Mouse (Mus musculus) lung, embryonic 15.5 days (tissue): ENCODE results near the gene Ccdc121. TPM values are rescaled to one million over a fixed set of nuclear protein-coding genes. Genes with fewer than 3 reads are reported as not detected.

Experiments
- ATAC-seq: fragments of 200-750 bp; cut with Nextera tagmentation; 2 replicates; pipeline ENCODE4 v1.8.0; 2017; ENCODE audit warnings: moderate number of reproducible peaks, borderline replicate concordance; ENCODE audit not compliant: low FRiP score, low TSS enrichment; ENCODE audit errors: extremely low read depth
- H3K27ac ChIP-seq: fragments of 300-500 bp; sonication (generic); 2 replicates; pipeline ENCODE4 v1.5.1; 2015; ENCODE audit warnings: moderate library complexity, mild to moderate bottlenecking, inconsistent platforms
- H3K27me3 ChIP-seq: fragments of 300-500 bp; sonication (generic); 2 replicates; pipeline ENCODE4 v1.6.1; 2015; ENCODE audit warnings: inconsistent platforms
- H3K36me3 ChIP-seq: fragments of 300-500 bp; sonication (generic); 2 replicates; pipeline ENCODE4 v1.6.1; 2015; ENCODE audit warnings: inconsistent platforms
- H3K4me1 ChIP-seq: fragments of 300-500 bp; sonication (generic); 2 replicates; pipeline ENCODE4 v1.6.1; 2015; ENCODE audit warnings: inconsistent platforms
- H3K4me2 ChIP-seq: fragments of 300-500 bp; sonication (generic); 2 replicates; pipeline ENCODE4 v1.6.1; 2015; ENCODE audit warnings: inconsistent platforms, mild to moderate bottlenecking, moderate library complexity
- H3K4me3 ChIP-seq: fragments of 300-500 bp; sonication (generic); 2 replicates; pipeline ENCODE4 v1.5.1; 2015; ENCODE audit warnings: mild to moderate bottlenecking, inconsistent platforms
- H3K9ac ChIP-seq: fragments of 300-500 bp; sonication (generic); 2 replicates; pipeline ENCODE4 v1.6.1; 2015; ENCODE audit warnings: inconsistent platforms
- H3K9me3 ChIP-seq: fragments of 300-500 bp; sonication (generic); 2 replicates; pipeline ENCODE4 v1.6.1; 2016; ENCODE audit warnings: inconsistent platforms
- WGBS: fragments of 180-500 bp; shearing (Covaris S2); methylation state at CpG from one replicate; pipeline ENCODE4 v1.1.7; 2015; 5-methylcytosine and 5-hydroxymethylcytosine counted together
- polyA plus RNA-seq: library from polyadenylated mRNA; unstranded; fragments of >200 nt; fragmentation: Nextera tagmentation; extraction: Ambion mirVana; gene quantifications from 2 replicates; pipeline ENCODE4 v1.2.1, GENCODE M21; 2015

The Ccdc121 gene
- polyA plus RNA-seq, result 0.31 and 0.44 TPM in 2 replicates

GRCm38 (mm10) chr1:181511307-181511706 lies at the start of gene Ccdc121:
TSS of gene Ccdc121 (minus strand) at chr1:181511451.
- H3K4me3 ChIP-seq, result no peak within 1 kb of the TSS
- H3K9ac ChIP-seq, result no peak within 1 kb of the TSS
- H3K4me2 ChIP-seq, result no peak within 1 kb of the TSS
- H3K27me3 ChIP-seq, result no peaks in the 10 kb centered on the region
- ATAC-seq, result peak; percentile 25; the same call in 1 of the 2 replicates
- H3K9me3 ChIP-seq, result no peaks in the 10 kb centered on the region
- no peaks in the 10 kb centered on the region for H3K36me3 ChIP-seq
- 38% methylated on average over 4 of the region's 4 CpGs for WGBS
- no peak within 1 kb of the TSS for H3K27ac ChIP-seq
- peaks cover 21% of the 10 kb centered on the region for H3K4me1 ChIP-seq

GRCm38 (mm10) chr1:181560325-181560724 lies 49.1 kb upstream of the Ccdc121 start:
- no peaks in the 10 kb centered on the region for H3K36me3 ChIP-seq
- no peak overlapping the region for H3K4me2 ChIP-seq
- H3K27me3 ChIP-seq, result no peaks in the 10 kb centered on the region
- H3K9ac ChIP-seq, result no peak overlapping the region
- no peaks in the 10 kb centered on the region for H3K4me1 ChIP-seq
- H3K9me3 ChIP-seq, result no peaks in the 10 kb centered on the region
- H3K4me3 ChIP-seq, result no peak overlapping the region
- WGBS, result 73% methylated on average over 6 of the region's 6 CpGs
- no peak overlapping the region for H3K27ac ChIP-seq
- ATAC-seq, result no peak

- Histone ChIP-seq H3K4me3 (no peak overlapping the region), H3K27me3 (no peaks in the 10 kb centered on the region), H3K27ac (no peak overlapping the region), H3K9me3 (no peaks in the 10 kb centered on the region), H3K4me2 (no peak overlapping the region), H3K36me3 (no peaks in the 10 kb centered on the region), H3K4me1 (no peaks in the 10 kb centered on the region), H3K9ac (no peak overlapping the region)
- 73% methylated on average over 10 of the region's 10 CpGs for WGBS
- ATAC-seq, result no peak
Measured at GRCm38 (mm10) chr1:181559655-181560054, 48.4 kb upstream of the Ccdc121 start.

GRCm38 (mm10) chr1:181555475-181555874 lies 44.2 kb upstream of the Ccdc121 start:
- H3K4me3 ChIP-seq, result no peak overlapping the region
- no peaks in the 10 kb centered on the region for H3K36me3 ChIP-seq
- H3K9me3 ChIP-seq, result no peaks in the 10 kb centered on the region
- H3K9ac ChIP-seq, result no peak overlapping the region
- no peak for ATAC-seq
- no peaks in the 10 kb centered on the region for H3K27me3 ChIP-seq
- no peak overlapping the region for H3K4me2 ChIP-seq
- H3K27ac ChIP-seq, result no peak overlapping the region
- WGBS, result 70% methylated on average over 5 of the region's 5 CpGs
- 0 out of 2 replicates have a peak, but pooled peaks cover 7% of the 10 kb centered on the region for H3K4me1 ChIP-seq

GRCm38 (mm10) chr1:181552533-181553410 lies 41.5 kb upstream of the Ccdc121 start:
- no peaks in the 10 kb centered on the region for H3K9me3 ChIP-seq
- no peak overlapping the region for H3K4me3 ChIP-seq
- 0 out of 2 replicates have a peak, but pooled peaks cover 7% of the 10 kb centered on the region for H3K4me1 ChIP-seq
- no peak overlapping the region for H3K4me2 ChIP-seq
- no peak overlapping the region for H3K27ac ChIP-seq
- WGBS, result 32% methylated on average over 10 of the region's 10 CpGs
- H3K9ac ChIP-seq, result no peak overlapping the region
- no peaks in the 10 kb centered on the region for H3K36me3 ChIP-seq
- no peaks in the 10 kb centered on the region for H3K27me3 ChIP-seq
- no peak; the same call in 1 of the 2 replicates for ATAC-seq

GRCm38 (mm10) chr1:181550826-181551225 lies 39.6 kb upstream of the Ccdc121 start:
- Histone ChIP-seq H3K27ac (no peak overlapping the region), H3K9ac (no peak overlapping the region), H3K4me3 (no peak overlapping the region), H3K9me3 (no peaks in the 10 kb centered on the region), H3K4me2 (no peak overlapping the region), H3K36me3 (no peaks in the 10 kb centered on the region), H3K27me3 (no peaks in the 10 kb centered on the region), H3K4me1 (0 out of 2 replicates have a peak, but pooled peaks cover 7% of the 10 kb centered on the region)
- WGBS, result 35% methylated on average over 5 of the region's 5 CpGs
- ATAC-seq, result no peak

- no peak overlapping the region for H3K9ac ChIP-seq
- H3K27me3 ChIP-seq, result no peaks in the 10 kb centered on the region
Measured at GRCm38 (mm10) chr1:181549987-181550386, 38.7 kb upstream of the Ccdc121 start.

GRCm38 (mm10) chr1:181545044-181545772 lies 34.0 kb upstream of the Ccdc121 start:
- no peaks in the 10 kb centered on the region for H3K9me3 ChIP-seq
- H3K4me2 ChIP-seq, result peak overlapping the region; percentile 40
- no peak overlapping the region for H3K4me3 ChIP-seq
- no peaks in the 10 kb centered on the region; the same call in 1 of the 2 replicates for H3K27me3 ChIP-seq
- peaks cover 8% of the 10 kb centered on the region for H3K4me1 ChIP-seq
- peak; percentile 43; the same call in 1 of the 2 replicates for ATAC-seq
- H3K27ac ChIP-seq, result no peak overlapping the region
- no peaks in the 10 kb centered on the region for H3K36me3 ChIP-seq
- H3K9ac ChIP-seq, result no peak overlapping the region
- WGBS, result 17% methylated on average over 23 of the region's 23 CpGs

More at GRCm38 (mm10) chr1:181549987-181550386, 38.7 kb upstream of the Ccdc121 start:
- H3K4me2 ChIP-seq, result no peak overlapping the region
- no peak overlapping the region for H3K4me3 ChIP-seq
- H3K36me3 ChIP-seq, result no peaks in the 10 kb centered on the region
- H3K9me3 ChIP-seq, result no peaks in the 10 kb centered on the region
- no peak for ATAC-seq
- 80% methylated on average over 8 of the region's 8 CpGs for WGBS
- 0 out of 2 replicates have a peak, but pooled peaks cover 7% of the 10 kb centered on the region for H3K4me1 ChIP-seq
- H3K27ac ChIP-seq, result no peak overlapping the region

- H3K4me2 ChIP-seq, result no peak overlapping the region
- no peak overlapping the region for H3K9ac ChIP-seq
- WGBS, result 69% methylated on average over 5 of the region's 5 CpGs
- H3K9me3 ChIP-seq, result no peaks in the 10 kb centered on the region
- peaks cover 13% of the 10 kb centered on the region for H3K4me1 ChIP-seq
- no peaks in the 10 kb centered on the region for H3K36me3 ChIP-seq
- no peak overlapping the region for H3K4me3 ChIP-seq
- ATAC-seq, result no peak
- H3K27me3 ChIP-seq, result no peaks in the 10 kb centered on the region; the same call in 1 of the 2 replicates
- no peak overlapping the region for H3K27ac ChIP-seq
Measured at GRCm38 (mm10) chr1:181543711-181544383, 32.6 kb upstream of the Ccdc121 start.

GRCm38 (mm10) chr1:181539846-181540769 lies 28.9 kb upstream of the Ccdc121 start:
- no peaks in the 10 kb centered on the region for H3K36me3 ChIP-seq
- ATAC-seq, result no peak; the same call in 1 of the 2 replicates
- no peak overlapping the region for H3K4me3 ChIP-seq
- H3K4me1 ChIP-seq, result peaks cover 23% of the 10 kb centered on the region
- WGBS, result 48% methylated on average over 22 of the region's 22 CpGs
- H3K27me3 ChIP-seq, result no peaks in the 10 kb centered on the region; the same call in 1 of the 2 replicates
- no peak overlapping the region for H3K9ac ChIP-seq
- H3K4me2 ChIP-seq, result no peak overlapping the region
- no peaks in the 10 kb centered on the region for H3K9me3 ChIP-seq
- 0 out of 2 replicates have a peak overlapping the region, but pooled peaks have one; percentile 12 for H3K27ac ChIP-seq
